Mouse (Mus musculus) left cerebral cortex, adult 8-10 months (tissue): ENCODE measurements around the gene Acadm. TPM values are rescaled to one million over a fixed set of nuclear protein-coding genes. Genes with fewer than 3 reads are reported as not detected.

Source experiments
- DNase-seq, 2 experiments: peaks; one replicate each; pipeline ENCODE4 v3.0.0; 2022; ENCODE audit warnings: low spot score in 2 of 2
- total RNA-seq, 4 experiments: library from RNA; stranded (reverse); gene quantifications; 2 replicates each; pipeline ENCODE4 v1.2.4; 2022

Acadm gene
- 10 to 100 TPM; 44.8 to 51.9 (median 48.3) TPM for total RNA-seq

DNA sequence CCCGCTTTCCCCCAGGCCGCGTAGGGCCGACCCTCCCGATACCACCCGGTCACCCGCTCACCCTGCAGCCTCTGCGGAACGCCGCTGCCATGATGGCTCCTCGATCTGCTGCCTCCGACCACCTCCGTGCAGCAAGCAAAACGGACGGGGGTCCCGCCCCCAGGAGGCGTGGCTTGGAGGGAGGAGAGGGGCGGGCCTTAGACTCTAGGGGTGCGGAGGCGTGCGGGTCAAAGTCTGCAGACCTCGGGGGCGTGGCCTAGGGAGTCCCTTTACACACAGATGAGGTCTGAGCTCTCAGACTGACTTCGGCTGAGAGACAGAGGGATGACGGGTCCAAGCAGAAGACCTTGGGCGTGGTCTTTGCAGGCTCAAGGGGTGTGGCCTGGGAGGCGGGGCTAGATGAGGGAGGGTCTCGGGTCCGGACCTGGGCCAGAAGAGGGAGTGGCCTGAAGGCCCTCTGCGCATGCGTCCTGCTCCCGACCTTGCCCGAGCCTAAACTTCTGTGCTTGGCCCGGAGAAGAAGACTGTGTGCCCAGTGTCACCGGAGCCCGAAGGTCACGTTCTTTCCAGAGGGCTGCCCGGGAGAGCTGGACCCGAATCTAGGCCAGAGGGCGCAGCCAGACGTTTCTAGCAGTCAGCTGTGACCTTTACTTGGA is at the start of gene Acadm:
Acadm (minus strand) TSS at position 298 of the 656 bp plus-strand sequence.
- DNase-seq: peak; percentile 89 to 94

DNA sequence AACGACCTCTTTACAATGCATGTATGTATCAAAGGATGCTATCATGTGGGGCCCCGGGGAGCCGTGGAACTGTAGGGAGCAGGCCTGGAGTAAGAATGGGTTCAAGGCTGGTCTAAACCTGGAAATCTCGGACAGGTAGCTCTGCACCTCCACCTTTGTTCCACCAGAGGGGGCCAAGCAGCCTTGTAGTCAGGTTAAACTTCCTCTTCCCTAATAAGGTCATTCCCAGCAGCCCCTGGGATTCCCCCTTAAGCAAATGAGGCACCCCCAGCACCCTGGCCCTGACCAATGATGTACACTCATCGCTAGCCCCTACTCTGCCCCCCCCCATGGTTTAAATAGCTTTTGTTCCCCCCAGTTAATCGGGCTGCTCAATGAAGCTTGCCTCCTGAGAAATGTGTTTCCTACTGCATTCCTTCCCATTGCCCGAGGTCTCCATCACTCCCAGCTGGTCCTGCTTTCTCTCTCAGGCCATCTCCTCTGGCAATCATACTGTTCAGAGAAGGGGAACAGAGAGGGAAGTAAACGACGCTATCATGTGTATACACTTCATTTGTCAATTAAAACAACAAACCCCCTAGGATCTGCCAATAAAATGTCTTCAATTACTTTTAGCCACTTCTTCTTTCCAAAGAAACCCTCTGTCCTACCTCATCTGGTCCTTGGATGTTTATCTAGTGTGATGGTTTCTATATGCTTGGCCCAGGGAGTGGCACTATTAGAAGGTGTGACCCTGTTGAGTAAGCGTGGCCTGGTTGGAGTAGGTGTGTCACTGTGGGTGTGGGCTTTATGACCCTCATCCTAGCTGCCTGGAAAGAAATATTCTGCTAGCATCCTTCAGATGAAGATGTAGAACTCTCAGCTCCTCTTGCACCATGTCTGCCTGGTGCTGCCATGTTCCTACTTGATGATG is 40.3 kb upstream of the Acadm start:
- peak in 1 of 2 experiments; percentile 23 for DNase-seq

DNA sequence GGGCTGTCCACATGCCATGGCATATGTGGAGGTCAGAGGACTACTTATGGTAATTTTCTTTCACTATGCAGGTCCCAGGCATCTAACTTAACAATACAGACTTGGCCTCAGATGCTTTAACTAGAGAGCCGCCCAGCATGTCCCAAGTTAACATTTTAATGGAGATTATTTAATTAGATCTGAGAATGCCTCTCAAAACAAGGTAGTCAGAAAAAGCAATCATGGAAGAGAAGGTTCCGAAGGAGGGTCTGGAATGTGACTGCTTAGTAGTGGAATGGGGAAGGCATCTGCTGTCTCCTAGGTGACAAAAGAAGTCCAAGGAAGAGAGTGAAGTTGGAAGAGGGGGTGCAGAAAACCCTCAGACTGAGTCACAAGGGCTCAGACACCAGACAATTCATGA is 36.2 kb upstream of the Acadm start:
- DNase-seq: no peak

DNA sequence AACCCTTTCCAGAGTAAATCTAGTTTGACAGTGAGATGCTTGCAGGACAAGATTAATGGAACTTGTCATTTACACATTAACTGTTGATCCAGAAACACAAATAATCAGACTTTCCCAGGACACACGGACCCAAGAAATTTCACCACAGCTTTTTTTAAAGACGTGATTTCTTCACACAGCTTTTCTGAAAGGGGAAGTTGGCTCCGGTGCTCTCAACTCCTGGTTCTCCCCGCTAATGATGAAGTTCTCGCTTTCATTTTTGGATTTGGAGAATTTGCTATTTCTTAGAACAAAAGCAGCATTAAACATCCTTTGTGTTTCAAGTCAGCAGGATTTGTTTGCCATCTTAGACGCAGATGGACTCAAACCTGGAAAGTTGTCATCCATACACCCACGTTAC is 31.4 kb upstream of the Acadm start:
- DNase-seq: no peak

DNA sequence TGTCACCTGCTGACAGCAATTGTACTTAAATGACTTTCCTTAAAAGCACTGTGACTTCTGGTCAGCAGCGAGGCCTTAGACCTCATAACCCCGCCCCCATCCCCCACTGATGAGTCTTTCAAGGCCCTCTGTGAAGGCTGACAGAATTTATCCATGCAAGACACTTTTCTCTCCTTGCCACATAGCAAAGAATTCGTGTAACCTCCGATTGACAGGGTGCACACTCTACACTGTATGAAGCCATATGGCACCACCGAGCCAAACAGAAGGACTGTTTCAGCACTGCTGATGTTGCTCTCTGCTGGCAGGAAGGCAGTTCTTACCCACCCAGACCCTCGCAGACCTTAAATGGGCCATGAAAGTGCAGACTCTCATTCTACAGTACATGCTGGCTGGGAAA is 30.6 kb upstream of the Acadm start:
- DNase-seq: no peak

DNA sequence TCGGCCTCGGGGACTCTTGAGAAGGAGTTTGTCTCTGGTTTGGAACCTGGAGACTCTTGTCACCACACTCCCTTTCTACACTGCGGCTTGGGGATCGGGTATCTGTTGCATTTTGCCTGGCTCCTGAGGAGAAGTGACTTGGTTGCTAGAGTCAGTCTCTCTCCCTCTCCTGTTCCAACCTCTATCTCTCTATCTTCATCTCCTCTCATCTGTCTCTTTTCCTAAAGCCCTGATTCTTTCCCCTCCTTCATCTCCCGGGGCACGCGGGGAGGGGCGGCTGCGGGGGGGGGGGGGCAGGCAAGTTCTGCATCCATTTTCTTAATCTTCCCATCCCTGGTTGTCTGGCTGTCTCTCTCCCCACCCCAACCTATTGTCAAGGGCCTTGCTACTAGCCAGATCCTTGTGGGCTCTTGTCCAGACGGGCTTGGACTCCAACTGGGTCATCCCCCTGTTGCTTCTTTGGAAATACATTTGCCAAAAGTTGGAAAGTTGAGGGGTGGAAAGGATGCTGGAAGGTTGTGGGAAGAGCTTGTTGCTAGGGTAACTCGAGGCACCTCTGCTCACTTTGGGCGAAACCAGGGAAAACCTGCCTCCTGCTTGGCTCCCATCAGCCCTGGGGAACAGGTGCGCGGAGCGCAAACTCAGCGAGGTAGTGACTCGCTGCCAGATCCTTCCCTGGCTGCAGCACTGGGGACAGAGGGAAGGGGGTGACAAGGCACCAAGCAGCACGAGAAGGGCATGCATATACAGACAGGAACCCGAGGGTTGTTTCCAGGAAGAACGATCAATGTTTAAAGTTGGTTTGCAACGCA is 29.7 kb upstream of the Acadm start:
- peak in 1 of 2 experiments; percentile 22 for DNase-seq

DNA sequence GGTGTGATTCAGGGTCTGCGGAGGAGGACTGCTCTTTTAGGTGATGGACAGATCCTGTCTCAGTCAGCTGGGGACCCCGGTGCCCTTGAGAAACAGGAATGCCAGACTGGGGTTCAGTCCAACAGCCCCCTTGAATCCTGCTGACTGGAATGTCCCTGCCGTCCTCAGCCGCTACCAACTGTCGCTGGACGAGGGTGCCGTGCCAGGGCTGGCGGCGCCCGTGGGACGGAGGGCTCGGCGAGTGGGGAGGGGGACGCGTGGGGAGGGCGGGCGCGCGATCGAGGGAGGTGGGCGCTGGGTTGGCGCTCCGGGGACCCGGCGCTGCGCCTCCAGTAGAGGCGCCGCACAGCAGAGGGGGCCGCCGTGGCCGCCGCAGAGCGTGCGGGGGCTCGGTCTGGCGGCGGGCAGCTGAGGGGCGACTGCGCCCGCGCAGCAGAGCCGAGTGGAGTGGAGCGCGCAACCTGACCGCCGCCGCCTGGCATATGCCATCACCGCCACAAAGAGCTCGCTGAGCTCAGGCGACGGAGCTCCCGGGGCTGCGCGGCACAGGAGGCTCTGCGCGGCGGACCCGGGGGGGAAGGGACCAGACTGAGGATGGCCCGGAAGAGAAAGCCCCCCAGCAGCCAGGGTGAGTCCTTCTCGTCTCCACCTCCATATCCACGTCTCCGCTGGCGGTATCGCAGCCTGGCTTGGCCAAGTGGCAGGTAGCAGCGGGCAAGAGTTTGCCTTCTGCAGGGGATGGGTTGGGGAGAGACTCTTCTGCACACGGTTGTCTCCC is 28.9 kb upstream of the Acadm start, which contains the start of gene Slc44a5:
Slc44a5 (plus strand) TSS at position 266 of the 778 bp plus-strand sequence.
- peak in 1 of 2 experiments; percentile 48 for DNase-seq

DNA sequence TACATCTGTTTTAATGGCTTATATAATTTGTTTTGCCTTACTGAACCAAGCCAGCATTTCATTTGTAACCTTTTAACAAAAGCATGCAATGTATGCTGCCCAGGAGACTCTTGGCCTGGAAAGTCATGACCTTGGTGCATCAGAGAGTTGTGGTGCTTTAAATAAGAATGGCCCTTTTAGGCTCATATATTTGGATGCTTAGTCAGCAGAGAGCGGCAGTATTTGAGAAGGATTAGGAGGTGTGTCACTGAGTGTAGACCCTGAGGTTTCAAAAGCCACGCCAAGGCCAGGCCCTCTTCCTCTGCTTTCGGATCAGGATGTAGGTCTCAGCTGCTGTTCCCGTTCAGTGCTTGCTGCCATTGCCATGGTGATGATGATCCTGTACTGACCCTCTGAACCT is 25.0 kb upstream of the Acadm start:
- DNase-seq: no peak

DNA sequence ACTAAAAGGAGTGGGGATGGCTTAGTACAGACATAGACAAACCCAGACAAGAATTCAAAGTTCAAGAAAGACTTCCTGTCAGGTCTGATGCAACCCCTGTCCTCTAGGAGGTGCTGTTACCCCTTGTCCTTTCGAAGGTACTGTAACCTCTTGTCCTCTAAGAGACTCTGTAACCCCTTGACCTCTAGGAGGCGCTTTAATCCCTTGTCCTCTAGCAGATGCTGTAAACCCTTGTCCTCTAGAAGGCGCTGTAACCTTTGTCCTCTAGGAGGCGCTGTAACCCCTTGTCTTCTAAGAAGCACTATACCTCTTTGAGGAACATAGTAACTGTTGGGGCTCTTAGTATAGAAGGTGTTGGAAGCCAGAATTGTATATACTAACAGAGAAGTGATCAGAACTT is 24.1 kb upstream of the Acadm start:
- peak in 1 of 2 experiments; percentile 27 for DNase-seq

DNA sequence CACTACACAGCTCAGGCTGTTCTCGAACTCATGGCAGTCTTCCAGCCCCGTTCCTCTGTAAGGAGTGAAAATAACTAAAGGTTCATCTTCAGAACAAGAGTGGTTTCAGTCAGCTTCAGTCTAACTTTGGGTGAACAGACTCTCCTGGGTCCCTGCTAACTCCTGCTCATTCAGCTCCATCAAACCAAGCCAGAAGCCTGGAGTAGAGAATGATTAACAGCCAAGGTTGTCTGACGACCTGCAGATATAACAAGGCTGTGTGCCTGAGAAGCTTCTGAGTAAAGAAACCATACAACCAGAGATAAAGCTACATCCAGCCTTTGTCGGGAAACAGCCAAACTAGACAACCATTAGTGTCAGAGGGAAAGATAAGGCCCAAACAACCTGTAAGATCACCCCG is 23.0 kb upstream of the Acadm start:
- no peak for DNase-seq

DNA sequence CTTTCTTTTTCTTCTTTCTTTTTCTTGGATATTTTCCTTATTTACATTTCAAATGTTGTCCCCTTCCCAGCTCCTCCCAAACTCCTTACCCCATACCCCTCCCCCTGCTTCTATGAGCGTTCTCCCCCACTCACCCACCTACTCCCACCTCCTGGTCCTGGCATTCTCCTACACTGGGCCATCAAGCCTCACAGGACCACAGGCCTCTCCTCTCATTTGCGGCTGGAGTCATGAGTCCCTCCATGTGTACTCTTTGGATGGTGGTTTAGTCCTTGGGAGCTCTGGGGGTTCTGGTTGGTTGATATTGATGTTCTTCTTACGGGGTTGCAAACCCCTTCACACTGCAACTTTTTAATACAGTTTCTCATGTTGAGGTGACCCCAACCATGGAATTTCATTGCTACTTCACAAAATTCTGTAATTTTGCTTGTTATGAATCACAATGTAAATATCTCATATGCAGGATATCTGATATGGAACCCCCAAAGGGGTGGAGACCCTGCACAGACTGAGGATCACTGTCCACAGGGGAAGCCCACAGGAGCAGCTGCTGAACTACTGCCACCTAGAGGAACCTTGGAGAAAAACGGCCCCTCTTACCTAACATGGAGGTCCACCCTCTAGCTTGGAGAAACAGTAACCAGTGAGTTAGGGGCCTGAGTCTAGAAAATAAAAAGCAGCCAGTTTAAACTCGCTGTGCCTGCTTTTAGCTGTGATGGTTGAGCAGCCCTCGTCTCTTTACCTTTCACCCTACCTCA is 17.4 kb upstream of the Acadm start:
- no peak for DNase-seq

DNA sequence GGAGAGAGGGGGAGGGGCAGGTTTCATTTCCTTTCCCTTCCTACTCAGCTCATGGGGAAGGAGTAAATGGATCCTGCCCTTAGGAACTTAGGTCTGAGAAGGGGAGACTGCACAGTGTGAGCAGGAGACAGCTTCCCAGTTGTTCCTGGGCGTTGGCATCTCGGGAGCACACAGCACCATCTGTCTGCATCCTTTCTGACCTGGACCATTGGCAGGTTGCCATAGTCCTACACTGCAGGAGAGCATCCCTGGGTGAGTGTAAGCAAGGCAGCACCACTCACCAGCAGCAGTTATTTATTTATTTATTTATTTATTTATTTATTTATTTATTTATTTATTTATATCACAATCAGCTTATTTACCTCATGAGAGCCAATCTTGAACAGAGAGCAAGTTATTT is 16.5 kb upstream of the Acadm start:
- no peak for DNase-seq

DNA sequence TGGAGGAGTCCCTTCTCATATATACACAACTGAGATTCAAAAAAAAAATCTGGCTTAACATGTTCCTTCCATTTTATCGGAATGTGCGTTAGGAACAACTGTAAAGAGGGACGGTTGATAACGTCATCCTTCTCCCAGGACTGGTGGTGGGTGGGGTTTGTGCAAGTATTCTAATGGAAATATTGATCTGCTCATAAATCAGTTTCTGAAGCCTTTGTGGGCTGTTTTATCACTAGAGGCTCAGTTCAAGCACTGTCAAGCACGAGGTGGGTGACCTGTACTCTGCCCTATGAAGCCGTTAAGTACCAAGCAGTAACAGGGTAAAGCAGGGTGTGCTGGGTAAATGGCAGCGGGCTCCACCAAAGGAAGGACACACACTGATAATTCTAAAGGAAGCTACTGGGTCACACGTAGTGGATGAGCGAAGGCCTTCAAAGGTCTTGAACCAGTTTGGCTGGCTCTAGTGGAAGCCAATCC is 15.3 kb upstream of the Acadm start:
- DNase-seq: no peak

DNA sequence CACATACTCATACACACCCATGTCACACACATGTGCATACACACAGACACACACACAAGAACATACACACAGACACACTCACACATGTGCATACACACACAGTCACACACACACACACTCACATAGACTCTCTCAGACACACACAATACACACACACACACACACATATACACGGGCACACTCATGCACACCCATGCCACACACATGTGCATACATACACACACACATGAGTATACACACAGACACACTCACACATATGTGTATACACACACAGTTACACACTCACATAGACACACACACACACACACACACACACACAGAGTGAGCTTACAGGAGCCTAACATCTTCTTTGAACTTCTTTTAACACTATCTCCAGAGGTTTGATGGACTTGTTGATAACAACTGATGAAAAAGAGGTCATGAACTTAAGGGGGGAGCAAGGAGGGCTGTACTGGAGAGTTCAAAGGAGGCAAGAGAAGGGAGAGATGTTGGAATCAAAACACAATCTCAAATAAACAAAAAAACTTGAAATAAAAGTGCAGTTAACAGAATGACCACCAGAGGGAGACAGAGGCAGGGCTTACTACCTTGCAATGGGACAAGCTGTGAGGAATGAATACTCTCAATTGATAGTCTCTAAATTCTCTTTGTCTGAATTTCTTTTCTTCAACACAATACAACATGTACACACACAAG is 14.8 kb upstream of the Acadm start:
- no peak for DNase-seq

DNA sequence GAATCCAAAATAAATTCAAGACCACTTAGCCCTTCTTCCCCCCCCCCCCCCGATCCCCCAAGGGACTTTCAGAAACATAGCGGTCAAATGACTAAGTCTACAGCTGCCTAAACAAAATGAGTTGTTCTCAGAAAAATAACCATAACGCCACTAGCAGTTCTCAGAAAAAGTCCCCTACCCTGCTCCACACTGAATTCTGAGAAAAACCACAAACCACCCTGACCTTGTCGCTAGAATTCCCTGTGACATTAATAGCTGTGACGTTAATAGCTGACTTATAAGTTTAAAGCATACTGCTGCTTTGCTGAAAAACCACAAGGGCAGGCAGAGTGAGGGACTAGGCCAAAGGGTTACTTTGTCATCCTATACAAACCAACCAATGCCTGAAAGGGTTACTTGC is 13.5 kb upstream of the Acadm start:
- DNase-seq: no peak

DNA sequence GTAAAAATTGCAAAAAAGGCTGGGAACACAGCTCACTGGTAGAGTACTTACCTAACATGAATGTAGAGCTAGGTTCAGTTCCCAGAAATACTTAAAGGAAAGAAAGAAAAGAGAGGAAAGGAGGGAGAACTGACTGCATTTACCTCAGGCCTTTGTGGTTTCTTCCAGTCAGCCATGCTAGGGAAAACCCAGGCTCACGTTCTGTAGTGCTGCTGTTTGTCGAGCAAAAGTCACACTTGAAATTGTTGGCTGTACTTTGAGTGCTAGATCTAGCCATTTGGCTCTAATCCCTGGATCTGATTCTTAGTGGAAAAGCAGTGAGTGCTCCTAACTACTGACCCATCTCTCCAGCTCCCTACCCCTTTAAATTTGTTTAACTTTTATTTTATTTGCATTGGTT is 3.7 kb upstream of the Acadm start:
- no peak for DNase-seq

DNA sequence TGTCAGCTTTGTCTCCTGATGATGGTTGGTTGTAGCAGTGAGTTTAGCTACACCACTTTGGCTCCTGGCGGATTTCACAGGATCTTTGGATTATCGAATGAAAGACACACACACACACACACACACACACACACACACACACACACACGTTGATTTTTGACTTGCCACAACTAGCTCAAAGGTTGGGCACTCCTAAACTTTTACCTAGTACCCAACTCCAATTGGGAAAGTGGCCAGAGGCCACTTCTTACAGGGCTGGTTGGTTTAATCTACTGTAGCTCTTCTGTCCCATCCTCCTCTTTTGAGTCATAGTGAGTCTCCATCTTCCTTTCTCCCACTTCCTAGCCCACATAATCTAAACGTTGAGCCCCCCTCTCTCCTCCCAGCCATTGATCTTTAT is 2.8 kb upstream of the Acadm start:
- DNase-seq: no peak

DNA sequence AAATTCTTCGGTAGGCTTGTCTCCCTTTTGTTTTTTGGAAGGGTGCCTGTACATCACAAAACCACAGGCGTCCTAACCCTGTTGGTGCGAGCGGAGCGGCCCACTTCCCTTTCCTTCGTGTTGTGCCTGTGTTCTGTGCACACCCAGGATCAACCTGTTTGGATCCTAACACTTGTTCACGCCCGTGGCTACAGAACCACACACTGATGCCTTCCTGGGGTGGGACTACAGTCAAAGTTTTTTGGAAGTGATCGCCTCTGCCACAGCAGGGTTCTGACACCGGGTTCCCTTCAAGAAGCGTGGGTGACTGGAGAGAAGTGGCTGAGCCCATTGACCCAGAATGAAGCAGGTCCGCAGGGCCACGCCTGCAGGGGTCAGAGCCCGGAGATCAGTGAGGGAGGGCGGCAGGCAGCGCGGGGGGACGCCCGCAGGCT is 514 bp downstream of the Acadm start:
- DNase-seq: no peak

DNA sequence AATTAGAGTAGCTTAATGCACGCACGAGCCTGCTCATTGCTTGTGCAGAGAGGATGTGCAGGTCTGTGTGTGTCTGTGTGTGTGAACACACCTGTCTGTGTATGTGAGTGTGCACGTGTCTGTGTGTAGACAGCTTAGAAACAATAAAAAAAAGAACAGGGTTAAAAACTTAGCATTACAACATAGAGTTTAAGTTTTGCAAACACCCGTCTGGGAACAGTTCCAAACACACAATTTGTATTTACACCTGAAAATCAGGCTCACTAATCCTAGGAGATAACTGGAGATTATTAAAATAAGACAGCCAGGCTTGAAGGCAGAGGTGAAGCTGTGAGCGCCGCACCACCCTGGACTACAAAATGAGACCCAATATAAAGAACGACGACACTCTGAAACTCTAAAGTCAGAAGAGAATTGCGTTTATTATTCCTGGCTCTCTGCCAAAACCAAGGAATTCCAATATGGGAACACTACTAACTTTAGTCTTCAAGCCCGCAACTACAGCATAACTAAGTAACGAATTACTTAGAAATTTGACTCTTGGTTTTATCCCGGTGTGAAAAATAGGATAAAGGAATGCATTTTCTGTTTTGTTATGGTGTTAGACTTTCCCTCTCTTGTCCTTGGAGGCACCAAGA is 1.3 kb downstream of the Acadm start:
- no peak for DNase-seq
